Mouse (Mus musculus): ENCODE data around the gene Slc25a48.
A peak's percentile ranks its signal among the peaks of the same experiment; 100 is the strongest.

The Slc25a48 gene

DNA sequence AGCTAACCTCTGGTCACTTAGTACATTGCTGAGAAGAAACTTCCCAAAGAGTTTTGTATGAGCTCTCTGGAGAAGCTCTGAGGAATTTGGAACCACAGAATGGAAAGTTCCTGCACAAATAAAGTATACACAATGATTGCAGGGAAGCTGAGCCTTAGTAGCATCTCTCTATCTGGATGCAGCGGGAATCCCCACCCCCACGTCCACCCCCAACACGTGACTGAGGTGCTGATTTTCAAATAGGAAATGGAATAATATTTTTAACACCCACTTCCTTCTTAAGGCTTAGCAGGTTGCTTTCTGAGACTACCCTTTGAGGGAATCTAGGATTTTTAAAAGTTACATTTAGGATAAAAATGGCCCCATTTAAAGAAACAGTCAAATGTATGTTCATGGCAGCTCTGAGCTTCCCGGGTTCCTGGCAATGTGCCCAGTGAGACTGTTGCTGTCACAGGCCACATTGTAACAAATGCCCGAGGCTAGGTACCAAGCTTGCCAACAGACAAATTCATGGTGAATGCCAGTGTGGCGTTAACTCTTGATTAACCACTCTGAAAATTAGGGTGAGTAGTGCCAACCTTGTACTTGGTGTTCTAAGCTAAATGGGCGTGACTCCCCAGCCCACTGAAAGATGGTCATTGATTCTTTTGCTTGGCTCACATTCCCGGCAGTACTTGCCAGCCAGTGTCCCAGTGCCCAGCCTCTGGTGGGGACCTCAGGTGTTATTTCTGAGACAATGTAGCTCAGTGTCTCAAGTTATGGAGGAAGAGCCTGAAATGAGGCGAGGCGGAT lies 11.3 kb downstream of the Slc25a48 start:
- DNase-seq = peak; percentile 61 to 83

DNA sequence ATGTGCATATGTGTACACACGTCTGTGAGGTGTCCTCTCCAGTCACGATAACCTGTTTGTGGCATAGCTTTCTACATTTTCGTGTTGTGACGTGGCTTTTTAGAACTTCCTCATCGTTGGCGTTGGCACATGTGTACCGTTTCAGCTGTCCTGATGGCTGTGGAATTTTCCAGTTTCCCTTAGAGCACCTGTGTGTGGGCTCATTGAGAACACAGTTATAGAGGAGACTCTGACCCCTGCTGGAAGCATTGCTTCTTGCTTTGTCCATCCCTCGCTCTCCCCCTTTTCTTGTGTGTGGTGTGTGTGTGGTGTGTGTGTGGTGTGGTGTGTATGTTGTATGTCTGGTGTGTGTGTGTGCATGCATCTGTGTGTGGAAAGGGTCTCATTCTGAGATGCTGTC lies 11.9 kb downstream of the Slc25a48 start:
- DNase-seq = no peak

DNA sequence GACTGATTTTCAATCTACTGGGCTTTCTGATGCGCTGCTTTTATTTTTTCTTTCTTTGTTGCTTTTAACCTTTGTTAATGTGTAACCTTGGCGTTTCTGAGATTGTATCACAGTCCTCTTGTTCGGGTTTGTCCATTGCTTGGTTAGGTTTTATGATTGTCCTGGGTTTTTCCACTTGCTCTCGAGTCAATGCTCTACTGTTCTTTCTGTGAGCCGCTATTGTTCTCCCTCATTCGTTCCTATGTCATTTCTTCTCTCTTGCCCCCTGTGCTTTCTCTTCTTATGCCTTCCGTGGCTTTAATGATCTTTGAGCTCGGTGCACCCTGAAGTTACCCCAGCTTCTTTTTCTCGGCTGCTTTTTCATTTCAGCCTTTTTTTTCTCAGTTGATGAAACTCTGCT lies 19.8 kb downstream of the Slc25a48 start:
- DNase-seq = no peak

DNA sequence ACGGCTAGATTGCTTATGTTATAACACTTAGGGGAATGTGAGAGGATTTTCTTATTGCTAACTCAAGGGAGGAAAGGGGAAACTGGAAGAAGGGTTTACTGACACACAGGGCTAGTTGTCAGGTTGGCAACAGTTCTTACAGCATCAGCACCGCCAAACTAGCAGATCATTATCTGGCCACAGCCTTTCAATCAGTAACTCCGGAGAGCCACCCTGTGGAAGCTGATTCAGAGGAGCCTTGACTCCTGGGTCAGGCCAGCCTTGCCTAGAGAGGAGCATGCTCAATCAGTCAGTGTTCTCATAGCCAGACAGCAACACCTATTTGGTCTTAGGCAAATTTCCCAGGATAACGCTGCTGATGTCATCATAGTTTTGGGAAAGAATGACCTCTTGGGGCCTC lies 23.3 kb downstream of the Slc25a48 start:
- DNase-seq = no peak

DNA sequence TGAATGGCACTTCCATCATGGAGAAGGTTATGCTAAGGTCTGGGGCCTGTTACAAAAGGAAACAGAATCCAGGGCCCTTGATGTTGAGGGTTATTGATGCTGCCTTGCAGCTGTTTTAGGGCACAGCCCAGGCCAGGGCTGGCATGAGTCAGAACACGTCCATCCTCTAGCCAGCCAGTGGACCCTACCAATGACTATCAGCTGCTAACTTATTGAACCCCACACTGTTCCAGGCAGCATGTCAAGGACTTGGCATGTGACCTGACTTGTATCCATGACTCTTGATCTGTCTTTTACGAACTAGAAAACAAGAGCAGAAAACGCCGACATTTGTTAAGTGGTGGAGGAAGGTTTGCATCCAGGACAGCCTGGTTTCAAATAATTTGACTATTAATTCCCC lies 24.6 kb downstream of the Slc25a48 start:
- no peak for DNase-seq

DNA sequence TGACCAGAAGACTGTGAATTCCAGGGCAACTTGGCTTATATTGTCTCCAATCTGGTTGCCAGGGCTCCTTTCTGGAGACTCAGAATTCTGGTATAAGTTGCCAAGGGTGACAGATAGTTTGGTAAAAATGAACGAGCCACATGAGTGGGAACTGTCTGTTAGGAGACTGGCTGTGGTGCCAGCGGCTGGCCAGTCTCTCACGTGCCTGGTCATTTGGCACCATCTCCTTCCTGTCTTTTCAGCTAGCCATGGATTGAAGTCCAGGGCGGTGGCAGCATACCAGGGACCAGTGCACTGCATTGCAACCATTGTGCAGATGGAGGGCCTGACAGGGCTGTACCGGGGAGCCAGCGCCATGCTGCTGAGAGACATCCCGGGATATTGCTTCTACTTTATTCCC lies 25.1 kb downstream of the Slc25a48 start:
- no peak for DNase-seq

DNA sequence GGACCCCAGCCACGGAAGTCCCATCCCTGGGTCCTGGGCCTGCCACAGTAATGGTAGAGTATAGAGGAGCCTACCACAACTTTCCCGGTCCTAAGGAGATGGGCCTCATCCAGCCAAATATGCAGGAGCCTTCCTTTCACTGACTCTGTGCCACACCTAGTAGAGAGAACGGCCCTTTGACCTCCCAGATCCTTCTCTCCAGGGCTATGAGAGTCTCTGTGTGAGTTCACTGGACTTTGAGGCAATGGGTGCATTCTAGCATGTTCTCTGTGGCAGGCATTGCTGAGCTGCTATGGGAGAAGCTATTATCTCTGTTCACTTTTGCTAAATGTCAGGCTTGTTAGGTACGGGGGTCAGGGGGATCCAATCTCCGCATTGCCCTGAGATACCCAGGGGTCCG lies 25.6 kb downstream of the Slc25a48 start:
- no peak for DNase-seq

DNA sequence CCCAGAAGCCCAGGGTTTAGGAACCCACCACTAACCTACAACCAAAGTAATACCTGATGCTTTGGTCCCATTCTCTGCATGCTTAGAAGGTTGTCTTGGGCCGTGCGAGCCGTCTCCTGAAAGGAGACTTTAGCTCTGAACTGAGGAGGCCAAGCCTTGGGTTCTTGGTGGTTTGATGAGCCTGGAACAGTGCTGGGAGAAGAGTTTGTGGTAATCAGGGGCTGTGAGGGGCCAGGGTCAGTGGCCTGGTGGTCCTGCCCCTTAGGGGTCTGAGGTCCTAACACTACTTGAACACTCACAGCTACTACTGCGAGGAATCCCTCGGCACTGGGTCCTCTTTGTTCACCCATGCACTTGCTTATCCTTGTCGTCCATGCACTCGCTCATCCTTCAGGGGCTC lies 29.6 kb downstream of the Slc25a48 start:
- no peak for DNase-seq

DNA sequence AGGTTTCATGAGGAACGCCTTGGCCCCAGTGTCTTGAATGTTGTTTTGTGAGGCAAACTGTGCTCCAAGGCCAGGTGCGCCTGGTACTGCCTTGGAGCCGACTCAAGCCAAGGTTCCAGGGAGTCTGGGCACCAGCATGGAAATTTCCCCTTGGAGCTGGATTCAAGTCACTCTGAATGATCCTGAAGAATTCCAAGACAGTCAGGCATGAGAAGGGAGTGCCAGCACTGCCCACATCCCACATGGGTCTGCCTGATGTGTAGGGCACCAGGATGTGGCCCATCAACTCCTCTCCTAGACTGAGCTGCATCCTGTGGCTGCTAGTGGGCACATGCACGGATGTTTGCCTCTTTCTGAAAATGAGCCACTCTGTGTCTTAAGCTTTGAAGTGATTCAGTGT lies 30.4 kb downstream of the Slc25a48 start:
- DNase-seq = no peak

DNA sequence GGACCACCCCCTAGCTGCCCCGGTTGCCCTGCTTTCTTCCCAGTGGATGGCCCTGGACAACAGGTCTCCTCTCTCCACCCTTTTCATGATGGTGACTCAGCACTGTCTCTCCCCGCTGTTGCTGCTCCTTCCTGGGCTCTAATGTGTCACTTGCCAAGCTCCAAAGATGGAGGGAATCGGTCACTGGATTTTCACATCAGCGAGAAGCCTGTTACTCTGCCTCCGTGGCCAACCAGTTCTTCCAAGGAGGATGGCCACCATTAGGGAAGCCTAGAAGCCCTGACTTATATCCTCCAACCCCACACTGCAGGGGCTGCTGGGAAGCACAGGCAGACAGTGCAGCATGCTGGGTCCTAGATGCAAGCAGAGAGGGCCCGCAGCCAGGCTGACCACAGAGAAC lies 33.1 kb downstream of the Slc25a48 start:
- DNase-seq = no peak

DNA sequence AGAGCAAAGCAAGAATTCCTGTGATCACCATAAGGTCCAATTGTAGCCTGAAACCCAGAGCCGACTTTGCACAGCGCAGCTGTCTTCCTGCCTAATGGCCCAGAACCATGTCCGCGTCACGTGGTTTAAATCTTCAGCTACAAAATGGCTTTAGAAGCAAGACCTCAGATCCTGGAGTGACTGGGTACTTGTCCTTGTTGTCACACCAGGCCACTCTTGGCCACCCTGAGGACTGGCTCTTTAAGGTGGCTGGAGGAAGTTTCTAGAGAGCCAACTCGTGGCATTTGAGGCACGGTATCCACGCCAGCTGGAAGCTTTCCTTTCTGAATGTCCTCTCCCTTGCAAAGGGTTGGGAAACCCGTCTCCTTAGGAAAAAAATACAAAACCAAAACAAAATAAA lies 33.8 kb downstream of the Slc25a48 start:
- DNase-seq = peak in 1 of 2 experiments; percentile 28

DNA sequence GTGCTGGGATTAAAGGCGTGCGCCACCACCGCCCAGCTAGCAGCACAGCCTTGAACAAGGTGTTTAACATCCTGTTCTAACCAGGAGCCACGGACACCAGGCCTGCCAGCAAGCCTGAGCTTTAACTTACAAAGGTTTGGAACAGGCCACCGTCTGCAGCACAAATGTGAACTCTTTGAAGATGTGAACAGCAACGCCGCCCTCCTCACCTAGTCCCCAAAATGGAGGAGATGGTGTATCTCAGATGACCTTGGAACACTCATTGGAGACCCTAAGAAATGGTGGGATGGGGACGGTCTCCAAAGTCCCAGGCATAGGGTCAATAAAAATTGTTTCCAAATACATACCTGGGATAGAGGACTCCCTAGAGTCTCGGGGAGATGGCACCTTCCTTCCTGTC lies 34.5 kb downstream of the Slc25a48 start:
- no peak for DNase-seq

DNA sequence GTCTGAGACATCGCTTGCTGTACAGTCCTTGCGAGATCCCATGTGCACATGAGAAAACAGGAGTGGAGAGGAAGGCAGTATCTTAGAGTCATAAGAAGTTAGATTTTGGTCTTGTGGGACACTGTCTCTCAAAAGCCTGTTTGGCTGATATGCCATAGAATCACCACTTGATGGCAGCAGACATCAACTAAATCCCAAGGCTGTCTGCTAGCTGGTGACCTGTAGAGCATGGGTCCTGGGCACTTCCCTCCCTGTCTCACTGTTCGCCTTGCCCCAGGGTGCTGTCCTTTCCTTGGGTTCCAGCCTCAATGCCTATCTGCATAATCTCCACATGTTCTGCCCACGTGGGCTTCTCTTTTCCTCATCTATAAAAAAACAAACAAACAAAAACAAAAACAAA lies 37.2 kb downstream of the Slc25a48 start:
- DNase-seq = peak; percentile 49 to 67

DNA sequence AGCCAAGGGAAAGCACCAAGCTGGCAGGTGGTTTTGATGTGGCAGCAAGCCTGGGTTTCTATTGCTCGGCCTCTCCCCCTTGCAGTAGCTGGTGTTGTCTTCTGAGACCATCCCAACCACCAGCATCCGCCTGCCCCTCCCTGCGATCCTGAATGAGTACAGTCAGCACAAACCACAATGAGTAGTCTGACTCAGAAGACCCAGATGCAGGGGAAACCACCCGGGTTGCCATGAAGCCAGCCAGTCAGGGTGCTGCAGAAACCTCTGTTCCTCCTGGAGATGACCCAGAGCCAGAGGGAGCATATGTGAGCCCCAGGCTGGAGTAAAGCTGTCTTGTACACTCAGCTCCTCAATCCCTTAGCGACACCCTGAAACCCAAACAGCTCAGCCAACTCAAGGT lies 38.6 kb downstream of the Slc25a48 start:
- DNase-seq = no peak

DNA sequence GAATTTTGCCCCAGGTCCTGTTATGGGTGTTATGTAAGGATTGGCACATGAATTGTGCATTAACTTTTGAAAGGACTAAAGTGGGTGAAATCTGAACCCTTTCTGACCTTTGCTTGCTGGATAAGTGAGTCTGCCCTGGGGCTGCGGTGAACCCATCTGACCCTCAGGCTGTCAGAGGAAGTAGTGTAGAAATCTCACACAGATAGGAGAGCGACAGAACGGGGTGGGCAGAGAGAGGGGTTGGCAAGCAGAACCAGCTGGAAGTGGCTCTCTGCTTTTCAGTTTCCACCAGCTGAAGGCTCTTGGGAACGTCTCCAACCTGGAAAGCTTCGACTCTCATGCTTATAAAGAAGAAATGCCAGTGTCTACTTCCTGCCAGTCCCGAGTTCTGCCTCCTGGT lies 39.1 kb downstream of the Slc25a48 start:
- peak in 1 of 2 experiments; percentile 14 for DNase-seq

DNA sequence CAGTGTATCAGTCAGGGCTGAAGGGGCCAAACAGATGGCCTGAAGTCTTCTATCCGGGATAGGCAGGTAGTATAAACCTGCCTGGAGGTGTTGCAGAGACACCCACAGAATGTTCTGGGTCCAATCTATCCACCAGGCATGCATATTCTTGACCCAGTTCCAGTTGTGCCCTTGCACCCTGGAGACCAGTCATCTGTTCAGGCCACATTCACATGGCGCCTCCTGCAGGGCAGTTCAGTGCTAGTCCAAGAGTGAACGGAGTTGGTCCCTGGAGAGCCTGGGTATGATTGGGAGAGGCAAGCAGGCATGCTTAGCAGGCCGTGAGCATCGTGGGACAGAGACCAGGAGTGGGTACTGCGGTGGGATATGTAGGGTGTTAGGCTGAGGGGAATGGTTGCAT lies 39.9 kb downstream of the Slc25a48 start:
- peak in 1 of 2 experiments; percentile 35 for DNase-seq

DNA sequence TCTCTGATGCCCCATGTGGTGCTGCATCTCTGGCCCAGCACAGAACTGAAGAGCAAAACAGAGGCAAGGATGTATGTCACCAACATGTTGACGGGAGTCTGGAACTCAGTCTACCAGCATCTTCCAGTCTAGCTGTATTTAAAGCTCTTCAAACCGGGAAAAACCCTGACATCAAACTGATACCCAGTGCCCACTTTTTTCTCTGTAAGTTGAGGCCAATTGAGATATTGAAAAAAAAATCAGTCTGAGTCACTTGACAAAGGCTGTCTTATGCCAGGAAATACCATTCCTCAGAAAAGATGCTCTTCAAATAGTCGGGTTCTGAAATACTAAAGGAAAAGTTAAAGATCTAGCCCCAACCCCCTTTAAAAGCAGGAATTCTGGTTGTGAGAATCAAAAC lies 44.0 kb downstream of the Slc25a48 start, which contains the start of gene Il9:
TSS of gene Il9 (minus strand) at position 101 of the 400 bp plus-strand sequence.
- no peak for DNase-seq

DNA sequence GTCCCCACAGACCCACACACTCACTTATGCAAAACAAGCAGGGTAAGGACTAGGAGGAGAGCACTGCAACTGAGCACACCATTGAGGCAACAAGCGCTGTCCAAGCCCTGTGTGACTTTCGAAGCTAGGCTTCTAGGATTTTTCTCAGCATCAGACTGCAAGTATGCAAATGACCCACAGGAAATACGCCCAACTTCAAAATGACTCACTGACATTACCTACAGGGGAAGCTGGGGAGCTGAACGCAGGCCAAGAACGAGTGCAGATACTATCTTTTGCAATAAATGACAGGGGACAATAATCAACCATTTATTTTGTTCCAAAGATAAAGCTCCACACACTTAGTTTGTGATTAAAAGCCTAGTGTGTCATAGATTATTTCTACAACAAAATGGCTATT lies 49.9 kb downstream of the Slc25a48 start:
- no peak for DNase-seq

DNA sequence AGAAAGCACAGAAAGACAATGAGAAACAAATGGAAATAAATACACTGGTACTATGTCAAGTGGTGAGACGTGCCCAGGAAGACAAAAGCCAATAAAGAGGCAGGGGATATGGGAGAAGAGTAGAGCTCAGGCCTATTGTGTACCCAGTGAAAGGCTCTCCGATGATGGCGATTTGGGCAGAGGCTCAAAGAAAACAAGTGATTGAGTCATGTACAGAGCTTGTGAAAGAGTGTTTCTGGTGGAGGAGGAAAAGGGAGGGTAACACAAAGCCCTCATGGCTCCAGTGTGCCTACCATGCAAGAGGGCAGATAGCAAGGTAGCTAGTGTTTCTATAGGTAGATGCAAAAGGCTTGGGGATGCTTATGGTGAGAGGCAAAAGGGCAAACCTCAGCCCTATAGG lies 56.3 kb downstream of the Slc25a48 start:
- DNase-seq = no peak

DNA sequence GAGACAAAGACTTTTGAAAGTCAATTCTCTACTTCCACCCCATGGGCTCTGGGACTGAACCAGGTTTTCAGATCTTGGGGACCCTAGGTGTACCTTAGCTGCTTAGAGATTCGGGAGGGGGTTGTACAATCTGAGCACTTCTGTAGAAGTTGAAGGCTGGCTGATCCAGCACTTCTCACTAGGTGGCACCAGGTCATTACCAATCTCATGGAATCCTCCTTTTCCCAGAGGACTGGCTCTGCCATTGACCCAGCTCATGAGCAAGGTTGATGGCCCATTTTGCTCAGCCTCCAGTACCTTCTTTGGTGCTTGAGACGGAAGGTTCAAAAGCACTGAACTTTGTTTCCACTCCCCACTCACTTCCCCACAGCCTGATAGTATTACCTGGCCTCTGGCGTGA lies 62.0 kb downstream of the Slc25a48 start:
- peak; percentile 8 to 11 for DNase-seq

DNA sequence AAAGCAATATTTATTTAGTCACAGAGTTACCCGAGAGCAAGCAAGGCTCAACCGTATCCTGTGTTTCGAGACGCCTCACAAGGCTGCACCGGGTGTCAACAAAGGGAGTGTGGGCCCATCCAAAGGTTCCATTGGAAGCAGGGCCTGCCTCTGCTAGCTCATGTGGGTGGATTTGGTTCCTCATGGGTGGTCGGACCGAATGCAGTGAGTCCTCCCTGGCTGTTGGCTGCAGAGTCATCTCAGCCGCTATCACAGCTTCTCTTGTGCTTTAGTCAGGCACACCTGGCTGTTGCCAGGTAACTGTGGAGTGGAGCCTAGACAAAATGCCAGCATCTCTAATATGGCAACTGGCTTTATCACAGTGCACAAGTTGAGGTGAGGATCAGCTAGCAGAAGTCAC lies 62.5 kb downstream of the Slc25a48 start:
- no peak for DNase-seq

DNA sequence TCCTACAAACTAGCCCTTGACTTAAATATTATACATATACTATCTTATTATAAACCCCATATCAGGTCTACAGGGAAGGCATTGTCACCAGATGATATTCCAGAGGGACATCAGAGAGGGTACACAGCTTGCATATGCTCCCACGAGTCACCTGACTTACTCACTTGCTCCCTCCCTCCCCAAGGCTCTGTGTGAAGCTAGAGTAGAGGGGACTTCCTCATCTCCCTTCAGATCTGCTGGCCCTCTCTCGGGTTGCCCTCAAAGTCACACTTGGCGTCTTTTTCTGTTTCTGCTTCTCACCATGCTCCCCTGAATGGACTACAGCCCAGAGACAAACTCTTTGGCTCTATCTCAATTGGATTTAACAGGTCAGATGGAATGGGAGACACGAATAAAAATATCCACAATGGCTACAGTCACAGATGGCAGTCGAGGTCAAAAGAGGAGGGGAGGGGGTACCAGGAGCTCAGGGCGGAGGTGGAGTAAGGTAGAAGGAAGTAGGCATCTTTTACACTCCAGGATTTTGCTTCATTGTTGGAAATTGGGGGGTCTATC lies 63.8 kb downstream of the Slc25a48 start:
- peak in 1 of 2 experiments; percentile 25 for DNase-seq

DNA sequence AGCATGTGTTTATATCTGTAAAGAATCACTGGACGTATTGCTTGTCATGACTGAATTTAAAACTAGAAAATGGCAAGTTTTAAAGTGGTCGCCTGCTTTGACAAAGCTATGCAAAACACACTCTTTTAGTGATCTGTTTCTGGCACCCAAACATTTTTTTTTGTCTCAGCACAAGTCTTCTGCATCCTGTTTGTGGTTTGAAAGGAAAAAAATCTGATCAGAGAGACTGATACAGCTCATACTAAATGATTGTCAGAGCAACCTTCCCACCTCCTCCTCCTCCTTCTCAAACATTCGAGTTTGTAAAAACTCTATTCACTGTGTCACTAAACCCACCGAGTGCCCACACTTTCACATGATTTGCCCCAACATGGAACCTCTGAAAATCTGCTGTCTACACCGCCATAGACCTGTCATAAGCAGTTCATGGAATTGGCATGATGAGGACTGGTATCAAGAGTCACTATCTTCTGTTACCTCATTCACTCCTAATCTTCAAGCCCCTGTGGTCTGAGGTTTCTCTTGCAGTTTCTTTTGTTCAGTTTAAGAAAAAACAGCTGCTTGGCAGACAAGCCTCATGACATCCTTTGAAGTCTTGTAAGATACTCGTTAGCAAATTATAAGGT lies 68.8 kb downstream of the Slc25a48 start:
- DNase-seq = no peak

DNA sequence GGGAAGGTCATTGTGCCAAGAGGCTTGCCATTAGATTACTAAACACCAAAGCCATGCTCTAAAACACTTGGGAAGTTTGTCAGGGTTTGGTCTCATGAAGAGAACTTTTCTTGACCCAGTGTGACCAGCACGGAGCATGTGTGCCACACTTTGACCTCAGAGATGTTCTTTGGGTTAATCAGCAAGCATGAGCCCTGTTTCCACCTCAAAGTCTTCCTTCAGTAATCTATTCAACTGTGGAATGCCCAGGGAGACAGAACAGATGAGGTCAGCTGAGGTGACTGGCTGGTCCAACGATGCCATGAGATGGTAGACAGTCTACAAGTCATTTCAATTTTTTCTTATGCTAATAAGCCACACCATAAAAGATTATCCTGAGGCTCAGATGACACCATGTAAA lies 71.6 kb downstream of the Slc25a48 start:
- DNase-seq = no peak

Measured in cerebellum, postnatal 25 days (tissue).